Mouse (Mus musculus) lung, adult 2 months (tissue): Measurements from ENCODE around the gene Dlgap1. TPM values are rescaled to one million over a fixed set of nuclear protein-coding genes. Genes with fewer than 3 reads are reported as not detected.
"Not testable (repeated sequence)": the region's sequence is repeated elsewhere in the genome, so short reads cannot be mapped to it uniquely, and the experiment has no call there.

Experiments
- DNase-seq: peaks from one replicate; pipeline ENCODE4 v3.0.0; 2022
- H3K4me1 ChIP-seq: fragments of 200-500 bp; 2 replicates; pipeline ENCODE4 v1.6.1; 2011; ENCODE audit warnings: low read length; ENCODE audit not compliant: control insufficient read depth, insufficient read depth
- H3K4me3 ChIP-seq: fragments of 200-500 bp; replicated peaks from 2 replicates; pipeline ENCODE3; 2011; ENCODE audit warnings: low read depth, mild to moderate bottlenecking, control low read depth, low read length; ENCODE audit errors: extremely low read depth
- CTCF ChIP-seq: fragments of 200-500 bp; IDR thresholded peaks from 2 replicates; pipeline ENCODE4 v1.5.1; 2011; ENCODE audit warnings: mild to moderate bottlenecking, low read length, control low read depth; ENCODE audit not compliant: insufficient read depth
- POLR2A ChIP-seq: fragments of 200-500 bp; IDR thresholded peaks from 2 replicates; pipeline ENCODE4 v1.6.1; 2011; ENCODE audit warnings: low read depth, mild to moderate bottlenecking, control low read depth, low read length, borderline replicate concordance; ENCODE audit errors: extremely low read depth
- WGBS: fragments of 180-500 bp; shearing (Covaris S2); methylation state at CpG from one replicate; pipeline ENCODE4 v1.1.7; 2018; 5-methylcytosine and 5-hydroxymethylcytosine counted together
- polyA plus RNA-seq: library from polyadenylated mRNA; depleted of rRNA; stranded (reverse); fragments of >200 nt; gene quantifications from 2 replicates; pipeline ENCODE4 v1.2.3, GENCODE M21; 2012

Gene Dlgap1
- polyA plus RNA-seq, 1 experiment = 0.63 TPM

- no peak for TF ChIP-seq CTCF
- no peak for DNase-seq
Measured at GRCm38 (mm10) chr17:70831591-70831990, 862.7 kb downstream of the Dlgap1 start.

GRCm38 (mm10) chr17:70832544-70832943 lies 863.7 kb downstream of the Dlgap1 start:
- no peak for DNase-seq
- TF ChIP-seq POLR2A (0 out of 2 replicates have a peak, but pooled peaks have one; percentile 20), CTCF (no peak)
- Histone ChIP-seq H3K4me1 (no peaks in the 10 kb centered on the region), H3K4me3 (no peak overlapping the region)
- WGBS = 72% methylated on average over 9 of the region's 9 CpGs

More at GRCm38 (mm10) chr17:70831591-70831990, 862.7 kb downstream of the Dlgap1 start:
- 77% methylated on average over 4 of the region's 4 CpGs for WGBS
- Histone ChIP-seq H3K4me3 (no peak overlapping the region), H3K4me1 (no peaks in the 10 kb centered on the region)

GRCm38 (mm10) chr17:70834430-70834965 lies 865.6 kb downstream of the Dlgap1 start:
- TF ChIP-seq POLR2A = no peak
- TF ChIP-seq CTCF = no peak

GRCm38 (mm10) chr17:70835071-70835790 lies 866.4 kb downstream of the Dlgap1 start:
- Histone ChIP-seq H3K4me1 (no peaks in the 10 kb centered on the region), H3K4me3 (peak overlapping the region; percentile 40)
- WGBS = 10% methylated on average over 10 of the region's 10 CpGs
- TF ChIP-seq CTCF (no peak), POLR2A (no peak)
- no peak for DNase-seq

More at GRCm38 (mm10) chr17:70834430-70834965, 865.6 kb downstream of the Dlgap1 start:
- DNase-seq = peak; percentile 24
- H3K4me1 ChIP-seq = no peaks in the 10 kb centered on the region
- peak overlapping the region; percentile 40 for H3K4me3 ChIP-seq
- WGBS = 3% methylated on average over 29 of the region's 29 CpGs

GRCm38 (mm10) chr17:70836820-70837219 lies 867.9 kb downstream of the Dlgap1 start:
- 77% methylated on average over 7 of the region's 7 CpGs for WGBS
- DNase-seq = no peak
- TF ChIP-seq POLR2A = no peak
- TF ChIP-seq CTCF = no peak
- H3K4me1 ChIP-seq = no peaks in the 10 kb centered on the region
- no peak overlapping the region for H3K4me3 ChIP-seq

- H3K4me1 ChIP-seq, H3K4me3 ChIP-seq, DNase-seq: not testable (repeated sequence)
- 97% methylated on average over 6 of the region's 6 CpGs for WGBS
Measured at GRCm38 (mm10) chr17:70837474-70837873, 868.6 kb downstream of the Dlgap1 start.

GRCm38 (mm10) chr17:70838031-70838430 lies 869.2 kb downstream of the Dlgap1 start:
- Histone ChIP-seq H3K4me3 (no peak overlapping the region), H3K4me1 (no peaks in the 10 kb centered on the region)
- TF ChIP-seq POLR2A = no peak
- TF ChIP-seq CTCF = no peak
- DNase-seq = no peak
- WGBS = 85% methylated on average over 7 of the region's 7 CpGs

GRCm38 (mm10) chr17:70838533-70838932 lies 869.7 kb downstream of the Dlgap1 start:
- no peak for DNase-seq
- TF ChIP-seq CTCF (no peak), POLR2A (no peak)
- Histone ChIP-seq H3K4me1 (no peaks in the 10 kb centered on the region), H3K4me3 (no peak overlapping the region)
- 86% methylated on average over 5 of the region's 5 CpGs for WGBS

GRCm38 (mm10) chr17:70843252-70843651 lies 874.4 kb downstream of the Dlgap1 start:
- DNase-seq = no peak
- no peak overlapping the region for H3K4me3 ChIP-seq
- 83% methylated on average over 4 of the region's 4 CpGs for WGBS
- TF ChIP-seq CTCF (no peak), POLR2A (no peak)
- H3K4me1 ChIP-seq = peaks cover 7% of the 10 kb centered on the region; the same call in 1 of the 2 replicates

GRCm38 (mm10) chr17:70844971-70845370 lies 876.1 kb downstream of the Dlgap1 start:
- DNase-seq = peak; percentile 30
- TF ChIP-seq POLR2A (no peak), CTCF (no peak)
- 38% methylated on average over 10 of the region's 10 CpGs for WGBS
- H3K4me3 ChIP-seq = no peak overlapping the region
- H3K4me1 ChIP-seq = peaks cover 7% of the 10 kb centered on the region; the same call in 1 of the 2 replicates
